Mouse (Mus musculus) v-Abl transformed pro-B cells (cell line): ENCODE results near the gene Klf6.

Experiments used
- in situ Hi-C, 2 experiments: fragments of 400-800 bp; cut with MboI; formaldehyde crosslinking; loops; one replicate each; pipeline ENCODE4 v1.15.1; 2025; ENCODE audit not compliant: unreplicated experiment in 2 of 2

Gene Klf6

GRCm38 (mm10) chr13:5862626-5863407 lies 1.5 kb downstream of the Klf6 start:
- in situ Hi-C loops, result loop anchor here (5.0 to 25.0 kb wide), 6 partner anchors 151 to 1201 kb away; no protein-coding TSS in a partner anchor

GRCm38 (mm10) chr13:5863408-5863891 lies 2.2 kb downstream of the Klf6 start:
- in situ Hi-C loops, result loop anchor here (5.0 to 25.0 kb wide), 6 partner anchors 151 to 1201 kb away; no protein-coding TSS in a partner anchor

GRCm38 (mm10) chr13:5864265-5865097 lies 3.2 kb downstream of the Klf6 start:
- in situ Hi-C loops, result loop anchor here (5.0 to 25.0 kb wide), 6 partner anchors 152 to 1202 kb away; no protein-coding TSS in a partner anchor

DNA sequence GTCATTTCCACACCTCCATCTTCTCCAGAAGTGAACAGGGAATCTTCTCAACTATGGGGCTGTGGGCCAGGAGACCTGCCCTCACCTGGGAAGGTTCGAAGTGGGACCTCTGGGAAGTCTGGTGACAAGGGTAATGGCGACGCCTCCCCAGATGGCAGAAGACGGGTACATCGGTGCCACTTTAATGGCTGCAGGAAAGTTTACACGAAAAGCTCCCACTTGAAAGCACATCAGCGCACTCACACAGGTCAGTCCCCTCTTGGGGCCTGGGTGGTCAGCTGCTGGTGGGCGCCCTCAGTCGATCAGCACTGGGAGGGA lies 3.8 kb downstream of the Klf6 start:
- in situ Hi-C loops, result loop anchor here (10.0 to 25.0 kb wide), 4 partner anchors 420 to 1203 kb away; no protein-coding TSS in a partner anchor

DNA sequence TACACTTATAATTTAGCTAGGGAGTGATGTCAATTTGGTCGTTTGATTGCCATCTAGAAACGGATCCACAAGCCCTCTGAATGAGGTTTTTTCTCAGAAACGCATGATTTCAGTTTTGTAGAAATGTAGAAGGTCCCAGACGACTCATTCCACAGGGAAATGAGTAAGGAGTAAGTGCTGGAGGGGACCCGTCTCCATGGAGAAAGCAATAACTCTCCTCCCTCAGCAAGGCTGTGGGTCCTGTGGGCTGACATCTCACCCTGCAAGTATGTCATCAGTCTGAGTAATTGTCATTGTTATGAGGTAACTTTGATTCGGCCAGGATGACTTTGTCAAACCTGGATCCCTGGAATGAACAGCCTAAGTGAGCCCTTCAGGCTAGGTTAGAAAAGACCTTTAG lies 4.8 kb downstream of the Klf6 start:
- in situ Hi-C loops, result loop anchor here (10.0 to 25.0 kb wide), 4 partner anchors 421 to 1204 kb away; no protein-coding TSS in a partner anchor

DNA sequence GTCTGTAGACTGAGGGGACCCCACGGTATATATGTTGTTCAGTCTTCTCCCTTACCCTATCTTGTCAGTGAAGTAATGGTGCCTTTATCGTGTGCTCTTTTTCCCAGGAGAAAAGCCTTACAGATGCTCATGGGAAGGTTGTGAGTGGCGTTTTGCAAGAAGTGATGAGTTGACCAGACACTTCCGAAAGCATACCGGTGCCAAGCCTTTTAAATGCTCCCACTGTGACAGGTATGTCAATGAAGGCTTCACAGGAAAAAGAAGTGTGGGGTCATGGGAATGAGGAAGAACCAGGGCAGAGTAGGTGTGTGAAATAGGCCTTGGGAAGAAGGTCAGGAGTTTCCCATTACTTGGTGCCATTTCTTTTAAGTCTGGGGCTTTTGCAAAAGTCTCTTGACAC lies 5.2 kb downstream of the Klf6 start:
- in situ Hi-C loops, result loop anchor here (10.0 to 25.0 kb wide), 4 partner anchors 422 to 1204 kb away; no protein-coding TSS in a partner anchor

- in situ Hi-C loops, result loop anchor here (10.0 to 25.0 kb wide), 4 partner anchors 424 to 1206 kb away; no protein-coding TSS in a partner anchor
These were observed 7.1 kb downstream of the Klf6 start for GRCm38 (mm10) chr13:5868376-5868775.

DNA sequence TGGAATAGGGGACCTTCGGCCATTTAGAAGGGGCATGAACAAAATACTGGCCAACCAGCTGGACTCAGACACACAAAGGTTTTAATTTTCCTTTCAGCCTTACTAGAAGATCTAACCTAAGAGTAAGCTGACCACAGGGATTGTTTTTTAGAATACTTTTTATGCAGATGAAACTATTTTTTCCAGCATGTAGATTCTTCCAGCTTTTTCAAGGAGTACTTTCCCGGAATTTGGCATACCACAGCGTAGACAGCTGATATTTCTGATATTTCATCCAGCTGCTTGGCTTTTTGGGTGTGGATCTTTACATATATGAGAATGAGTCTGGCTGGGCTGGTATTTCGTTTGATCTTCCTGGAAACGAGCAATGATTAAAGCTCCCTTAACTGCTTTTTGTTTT lies 8.2 kb downstream of the Klf6 start:
- in situ Hi-C loops, result loop anchor here (10.0 to 25.0 kb wide), 4 partner anchors 425 to 1207 kb away; no protein-coding TSS in a partner anchor

DNA sequence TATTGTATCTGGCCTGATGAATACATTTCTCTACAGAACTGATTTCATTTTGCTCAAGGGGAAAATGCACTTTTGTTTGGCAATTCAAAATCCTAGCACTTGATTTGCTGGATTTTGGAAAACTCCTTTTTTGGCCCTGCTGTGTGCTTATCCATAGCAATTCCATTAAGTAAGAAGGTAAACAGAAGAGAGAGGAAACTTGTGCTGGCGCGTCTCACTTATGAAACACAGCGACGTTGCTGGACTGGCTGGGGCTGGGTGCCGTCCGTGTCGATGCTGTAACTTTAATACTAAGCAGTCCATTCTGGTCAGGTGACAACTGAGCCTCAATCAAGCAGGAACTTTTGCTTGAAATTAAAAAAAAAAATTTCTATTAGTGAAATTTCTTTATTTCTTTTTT lies 8.6 kb downstream of the Klf6 start:
- in situ Hi-C loops, result loop anchor here (10.0 to 25.0 kb wide), 4 partner anchors 425 to 1208 kb away; no protein-coding TSS in a partner anchor

GRCm38 (mm10) chr13:5870382-5871272 lies 9.3 kb downstream of the Klf6 start:
- in situ Hi-C loops, result loop anchor here in 1 of 2 experiments (25.0 kb wide), 1 partner anchor 1208 kb away; no protein-coding TSS in a partner anchor

DNA sequence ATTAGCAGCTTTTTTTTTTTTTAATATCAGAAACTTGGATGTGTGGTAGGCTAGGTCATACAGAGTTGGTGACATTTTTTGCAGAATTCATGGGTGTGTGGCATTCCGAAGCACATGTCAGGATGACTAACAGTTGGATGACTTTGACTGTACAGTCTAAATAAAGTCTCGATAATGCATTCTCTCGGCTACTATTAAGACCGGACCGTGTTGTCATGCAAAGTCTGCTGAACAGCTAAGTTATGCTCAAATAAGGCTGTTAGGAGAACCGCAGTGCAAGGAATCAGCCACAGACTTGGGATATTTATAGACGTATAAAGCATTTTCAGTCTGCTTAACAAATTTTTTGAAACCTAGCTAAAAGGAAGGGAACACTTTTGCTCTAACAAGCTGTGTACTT lies 10.1 kb downstream of the Klf6 start:
- in situ Hi-C loops, result loop anchor here in 1 of 2 experiments (25.0 kb wide), 1 partner anchor 1209 kb away; no protein-coding TSS in a partner anchor

DNA sequence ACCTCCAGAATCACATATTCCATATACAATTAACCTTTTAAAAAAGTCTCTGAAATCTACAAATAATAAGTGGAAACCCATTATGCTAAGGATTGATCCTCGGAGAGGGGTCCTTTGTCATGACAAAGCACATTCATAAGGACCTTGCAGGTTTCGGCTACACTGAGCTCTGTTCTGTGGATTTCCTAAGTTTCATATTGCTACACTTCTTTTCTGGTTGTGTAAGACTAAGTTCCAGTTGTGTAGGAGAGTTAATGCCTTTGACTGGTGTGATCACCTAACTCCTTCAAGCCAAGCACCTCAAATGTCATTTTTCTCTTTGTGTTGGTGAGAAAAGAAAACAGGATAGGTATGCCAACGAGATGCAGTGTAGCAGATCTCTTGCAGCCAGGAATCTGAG lies 12.4 kb downstream of the Klf6 start:
- in situ Hi-C loops, result loop anchor here in 1 of 2 experiments (25.0 kb wide), 1 partner anchor 1211 kb away; no protein-coding TSS in a partner anchor

DNA sequence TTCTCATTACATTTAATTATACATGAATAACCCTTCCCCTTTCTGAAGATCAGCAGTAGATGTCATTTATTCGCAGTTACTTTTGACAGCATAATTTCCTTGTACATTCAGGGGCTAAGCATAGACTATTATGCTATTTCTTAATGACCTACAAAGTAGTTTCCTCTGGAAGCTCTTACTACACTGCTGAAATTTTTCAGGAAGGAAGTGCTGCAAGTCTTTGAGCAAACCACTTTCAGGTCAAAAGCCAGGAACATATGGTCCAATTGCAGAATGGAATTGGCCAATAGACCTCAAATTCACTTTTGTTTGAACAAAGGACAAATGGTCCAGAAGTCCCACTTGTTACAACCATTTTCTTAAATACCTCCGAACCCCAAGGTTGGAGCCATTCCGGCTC lies 14.2 kb downstream of the Klf6 start:
- in situ Hi-C loops, result loop anchor here in 1 of 2 experiments (25.0 kb wide), 1 partner anchor 1088 kb away; no protein-coding TSS in a partner anchor

GRCm38 (mm10) chr13:5878748-5879147 lies 17.5 kb downstream of the Klf6 start:
- in situ Hi-C loops, result loop anchor here in 1 of 2 experiments (25.0 kb wide), 1 partner anchor 1091 kb away; no protein-coding TSS in a partner anchor

DNA sequence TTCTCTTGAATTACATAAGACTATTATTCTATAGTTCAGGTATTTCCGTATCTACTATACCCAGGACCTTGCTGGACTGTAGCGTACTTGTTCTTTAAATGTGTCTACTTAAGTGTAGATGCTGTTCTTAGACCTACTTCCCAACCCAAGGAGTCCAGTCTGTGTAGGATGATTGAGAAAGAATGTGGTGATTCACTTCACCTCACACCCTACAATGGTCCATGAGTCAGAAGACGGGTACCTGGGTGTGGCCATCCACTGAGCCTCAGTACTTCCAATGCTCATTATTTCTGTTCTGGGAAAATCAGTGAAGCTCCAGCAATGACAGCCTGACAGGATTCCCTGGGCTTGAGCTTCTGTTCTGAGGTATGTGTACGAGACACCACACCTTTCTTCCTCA lies 25.5 kb downstream of the Klf6 start:
- in situ Hi-C loops, result loop anchor here in 1 of 2 experiments (25.0 kb wide), 1 partner anchor 1100 kb away; no protein-coding TSS in a partner anchor

DNA sequence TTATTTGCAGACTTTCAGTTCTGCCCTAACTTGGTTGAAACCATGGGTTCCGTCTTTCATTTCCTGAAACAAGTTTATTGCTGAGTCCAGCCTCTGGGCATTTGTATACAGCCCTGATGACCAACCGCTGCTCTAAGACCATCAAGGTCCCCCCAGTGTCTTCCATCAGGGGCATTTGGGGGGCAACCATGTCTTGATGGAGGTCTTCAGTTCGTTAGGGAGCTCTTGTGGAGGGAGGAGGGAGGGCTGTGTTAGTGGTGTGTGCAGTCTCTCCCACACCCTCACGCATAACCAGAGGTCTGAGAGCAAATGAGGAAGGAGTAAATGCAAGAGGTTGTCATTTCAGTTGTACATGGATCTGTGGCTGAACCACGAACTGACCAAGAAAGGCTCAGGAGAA lies 26.9 kb downstream of the Klf6 start:
- in situ Hi-C loops, result loop anchor here in 1 of 2 experiments (25.0 kb wide), 1 partner anchor 1101 kb away; no protein-coding TSS in a partner anchor

- in situ Hi-C loops, result loop anchor here in 1 of 2 experiments (25.0 kb wide), 1 partner anchor 1101 kb away; no protein-coding TSS in a partner anchor
These were observed 27.4 kb downstream of the Klf6 start for GRCm38 (mm10) chr13:5888731-5889130.

DNA sequence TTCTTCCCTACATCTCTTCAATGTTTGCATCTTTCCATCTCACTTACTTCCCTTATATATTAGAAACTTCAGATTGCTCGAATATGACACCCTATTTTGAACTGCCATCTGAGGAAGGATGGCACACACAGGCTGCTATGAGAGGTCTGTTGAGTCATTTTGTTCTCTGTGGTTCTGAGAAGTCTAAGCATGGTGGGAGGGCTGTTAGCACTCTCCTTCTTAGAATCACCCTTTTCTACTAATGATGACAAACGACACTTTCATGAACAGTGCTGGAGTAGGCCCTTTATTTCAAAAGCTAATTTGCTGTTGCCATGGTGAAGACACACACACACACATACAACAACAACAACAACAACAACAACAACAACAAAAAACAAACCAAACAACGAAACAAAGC lies 28.8 kb downstream of the Klf6 start:
- in situ Hi-C loops, result loop anchor here in 1 of 2 experiments (25.0 kb wide), 1 partner anchor 1103 kb away; no protein-coding TSS in a partner anchor
